9 mouse cellular contexts compared by ENCODE assay signal in the genomic region with DNA sequence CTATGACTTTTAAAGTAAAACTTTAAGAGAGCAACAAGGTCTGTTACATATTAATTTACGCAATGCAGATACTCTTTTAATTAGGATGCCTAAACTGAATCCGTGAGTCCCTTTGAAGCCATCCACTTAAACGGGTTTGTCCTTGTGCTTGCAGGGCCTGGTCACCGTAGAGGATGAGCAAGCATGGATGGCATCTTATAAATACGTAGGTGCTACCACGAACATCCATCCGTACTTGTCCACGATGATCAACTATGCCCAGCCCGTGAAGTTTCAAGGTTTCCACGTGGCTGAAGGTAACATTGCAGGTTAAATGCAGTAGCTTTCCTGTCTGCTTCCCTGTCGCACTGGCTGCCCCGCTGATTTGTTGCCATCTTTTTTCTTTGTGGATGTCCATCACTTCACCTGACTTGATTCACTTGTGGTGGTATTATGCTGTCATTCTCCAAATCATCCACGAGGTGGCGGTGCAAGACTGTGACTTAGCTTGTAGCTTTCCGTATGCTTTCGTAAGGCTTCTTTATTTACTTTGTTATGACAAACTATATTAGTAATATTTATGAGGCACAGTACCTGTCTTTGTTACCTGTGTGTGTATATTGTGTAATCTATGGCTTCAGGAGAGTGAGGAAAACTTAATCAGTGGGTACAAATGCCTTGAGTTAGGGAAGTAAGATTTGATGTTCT.
A peak's percentile ranks its signal among the peaks of the same experiment; 100 is the strongest.
DNase-seq lines count a peak whose midpoint lies in the region; ATAC-seq and TF ChIP-seq lines count a peak whose summit lies in the region.
"Had no signal": no experiment of that assay in that cellular context is flagged by ENCODE, and none has a peak within 500 bp of the region (broad histone marks: within the 10 kb centered on the region; RNA-seq: fewer than 3 reads in every experiment).

No protein-coding gene starts in this region.

- TF ChIP-seq POLR2A in thymus, adult 2 months (IDR thresholded peaks at IDR 0.05; ENCODE audit: control insufficient read depth, extremely low read depth, insufficient read depth, low read length, poor library complexity), result no peak

- WGBS in thymus, adult 2 months, result 70% methylated on average over 16 of the region's 16 CpGs

- H3K4me3 ChIP-seq in thymus, adult 2 months (ENCODE audit: control insufficient read depth, insufficient read depth, low read length), result no peak overlapping the region
- H3K4me3 ChIP-seq: myocyte had no signal

- H3K27ac ChIP-seq in thymus, adult 2 months (ENCODE audit: control insufficient read depth, insufficient read depth, low read length), result no peak overlapping the region

- peak; percentile 59 for DNase-seq in cerebellum, adult 11 months
- peak; percentile 20 for DNase-seq in thymus, adult 2 months
- no peak for DNase-seq in thymus, adult 18-20 months
- DNase-seq in embryo, embryonic 11 days, result peak; percentile 55
- DNase-seq in induced T-regulatory cell, adult 2 months (ENCODE audit: low read depth), result peak; percentile 56
- DNase-seq in lung, postnatal 10 days, result peak; percentile 47
- peak; percentile 71 for DNase-seq in retina, postnatal 1 day

- H3K36me3 ChIP-seq in thymus, adult 2 months (ENCODE audit: control insufficient read depth, insufficient read depth, low read length), result no peaks in the 10 kb centered on the region

- ATAC-seq in cerebellum, adult (ENCODE audit: insufficient number of reproducible peaks, low FRiP score, low TSS enrichment), result no peak; the same call in 1 of the 2 replicates

- no peaks in the 10 kb centered on the region for H3K27me3 ChIP-seq in thymus, adult 2 months (ENCODE audit: control insufficient read depth, insufficient read depth, low read length)

- no peak for TF ChIP-seq CTCF in thymus, adult 2 months (IDR thresholded peaks at IDR 0.05; ENCODE audit: borderline replicate concordance, control insufficient read depth, extremely low read depth, insufficient read depth, low read length, poor library complexity)

- H3K4me1 ChIP-seq in thymus, adult 2 months (replicated peaks; ENCODE audit: control insufficient read depth, insufficient read depth, low read length), result no peaks in the 10 kb centered on the region

Comparison
In these comparisons a context has a peak if more than half of its experiments do, and no peak if none do; other contexts are left out.
1. DNase-seq: peak in cerebellum, adult 11 months (single experiment), thymus, adult 2 months (single experiment), embryo, embryonic 11 days (single experiment), induced T-regulatory cell, adult 2 months (single experiment), lung, postnatal 10 days (single experiment) and retina, postnatal 1 day (single experiment); none in thymus, adult 18-20 months (0 of 2).